Mouse (Mus musculus): Measurements from ENCODE around the gene C030005K15Rik.

GRCm38 (mm10) chr10:97722709-97723108 lies 3.8 kb downstream of the C030005K15Rik start:
- TF ChIP-seq POLR2A (IDR thresholded peaks at IDR 0.05; ENCODE audit: borderline replicate concordance, control insufficient read depth, low read depth, low read length) (no peak), CTCF (IDR thresholded peaks at IDR 0.05; ENCODE audit: control insufficient read depth, insufficient read depth, low read length) (no peak)

Measured in bone marrow, adult 2 months (tissue).